Mouse (Mus musculus) bone marrow, adult 2 months (tissue): ENCODE measurements around the gene Olfr267.

Experiments
- CTCF ChIP-seq: fragments of 200-500 bp; IDR thresholded peaks from 2 replicates; pipeline ENCODE4 v1.5.1; 2011; ENCODE audit warnings: low read length, control low read depth; ENCODE audit not compliant: control insufficient read depth, insufficient read depth
- POLR2A ChIP-seq: fragments of 200-500 bp; IDR thresholded peaks from 2 replicates; pipeline ENCODE4 v1.6.1; 2011; ENCODE audit warnings: low read depth, mild to moderate bottlenecking, control low read depth, low read length, borderline replicate concordance; ENCODE audit not compliant: control insufficient read depth

DNA sequence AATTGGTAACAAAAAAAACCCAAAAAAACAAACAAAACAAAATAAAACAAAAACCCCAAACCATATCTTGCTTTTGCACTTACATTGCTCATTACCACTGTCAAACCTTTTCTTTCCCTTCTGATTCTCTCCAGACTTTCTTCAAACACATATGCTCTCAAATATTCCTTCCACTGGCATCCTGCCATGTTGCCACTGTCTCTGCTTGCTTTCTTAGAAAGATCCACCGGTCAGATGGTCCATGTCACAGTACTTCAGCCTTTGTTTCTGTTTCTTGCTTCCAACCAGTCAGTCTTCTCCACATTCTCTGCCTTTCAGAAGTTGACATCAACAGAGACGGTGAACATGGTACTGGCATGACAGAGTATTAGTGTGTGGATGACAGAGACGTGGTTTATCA lies 857 bp downstream of the Olfr267 start:
- TF ChIP-seq POLR2A, result no peak
- TF ChIP-seq CTCF, result no peak
